Mouse (Mus musculus) left cerebral cortex, adult 9 months (tissue): ENCODE measurements around the gene Gcnt2.
A peak's percentile ranks its signal among the peaks of the same experiment; 100 is the strongest.
"Not testable (repeated sequence)": the region's sequence is repeated elsewhere in the genome, so short reads cannot be mapped to it uniquely, and the experiment has no call there.

Source experiments
- DNase-seq, 2 experiments: peaks; one replicate each; pipeline ENCODE4 v3.0.0; 2022; ENCODE audit warnings: low spot score in 2 of 2

Gcnt2 gene

DNA sequence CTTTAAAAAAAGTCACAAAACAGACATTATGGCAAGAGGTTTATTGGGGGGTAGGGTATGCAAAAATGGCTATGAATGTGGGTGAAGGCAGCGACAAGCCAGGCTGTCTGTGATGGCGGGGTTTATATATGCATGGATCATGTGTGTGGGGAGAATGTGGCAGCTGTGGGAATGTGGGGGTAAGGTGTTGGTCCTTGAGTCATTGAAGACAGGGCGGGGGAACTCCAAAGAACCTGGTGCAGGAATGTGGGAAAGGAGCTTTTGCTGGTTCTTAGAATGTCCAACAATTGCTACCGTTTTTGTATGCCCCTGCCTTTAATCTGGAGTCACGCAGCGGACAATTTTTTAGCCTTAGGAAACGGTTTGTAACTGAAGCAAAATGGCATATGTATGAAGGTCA lies 44.5 kb downstream of the Gcnt2 start:
- DNase-seq: no peak

DNA sequence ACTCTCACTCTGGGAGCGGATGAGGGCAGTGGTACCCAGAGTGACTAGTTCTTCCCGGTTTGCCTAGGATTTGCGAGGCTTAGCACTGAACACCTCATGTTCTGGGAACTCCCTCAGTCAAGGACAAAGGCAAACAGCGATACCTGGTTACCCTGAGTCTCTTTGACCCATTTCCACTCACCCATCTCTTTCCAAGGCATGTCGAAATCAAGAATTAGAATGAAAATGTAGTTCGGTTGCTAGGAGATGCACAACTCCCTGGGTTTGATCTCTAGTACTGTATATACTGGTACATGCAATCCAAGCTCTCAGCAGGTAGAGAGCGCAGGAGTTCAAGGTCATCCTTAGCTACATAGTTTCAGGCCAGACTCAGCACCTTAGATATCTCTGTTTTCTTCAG lies 47.0 kb downstream of the Gcnt2 start:
- DNase-seq: no peak

DNA sequence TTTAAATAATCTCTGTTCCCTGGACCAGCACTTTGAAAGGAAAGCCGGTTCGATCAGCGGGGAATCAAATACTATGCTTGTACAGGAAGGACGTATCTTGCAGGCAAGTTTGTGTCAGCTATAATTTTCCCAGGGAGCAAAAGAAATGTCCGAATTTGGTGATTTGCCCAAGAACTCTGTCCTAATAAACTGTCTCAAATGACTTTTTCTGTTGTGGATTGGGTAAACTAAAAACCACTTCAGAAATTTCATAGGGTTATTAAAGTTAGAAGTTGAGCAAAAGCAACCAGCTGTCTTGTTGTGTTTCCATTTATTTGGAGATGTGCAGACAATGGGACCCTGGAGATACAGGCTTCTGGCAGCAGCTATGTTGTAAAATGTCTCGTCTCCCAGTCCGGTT lies 47.7 kb downstream of the Gcnt2 start:
- no peak for DNase-seq

DNA sequence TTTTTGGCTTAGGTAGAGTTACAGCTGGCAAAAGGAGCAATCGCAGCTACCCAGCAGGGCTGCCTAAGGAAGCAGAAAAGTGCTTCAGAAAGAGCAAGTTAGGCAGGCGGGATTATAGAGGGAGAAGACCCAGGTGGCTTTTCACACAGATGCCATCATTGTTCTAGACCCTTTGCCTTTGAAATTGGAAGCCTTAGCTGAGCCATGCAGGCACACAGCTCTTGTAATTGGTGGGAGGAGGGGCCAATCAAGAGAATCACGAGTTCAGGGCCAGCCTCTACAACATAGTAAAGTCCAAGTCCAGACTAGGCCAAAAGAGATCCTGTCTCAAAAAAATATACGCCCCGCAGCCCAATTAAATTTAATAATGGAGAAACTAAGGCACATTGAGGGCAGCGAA lies 48.5 kb downstream of the Gcnt2 start:
- DNase-seq: no peak

DNA sequence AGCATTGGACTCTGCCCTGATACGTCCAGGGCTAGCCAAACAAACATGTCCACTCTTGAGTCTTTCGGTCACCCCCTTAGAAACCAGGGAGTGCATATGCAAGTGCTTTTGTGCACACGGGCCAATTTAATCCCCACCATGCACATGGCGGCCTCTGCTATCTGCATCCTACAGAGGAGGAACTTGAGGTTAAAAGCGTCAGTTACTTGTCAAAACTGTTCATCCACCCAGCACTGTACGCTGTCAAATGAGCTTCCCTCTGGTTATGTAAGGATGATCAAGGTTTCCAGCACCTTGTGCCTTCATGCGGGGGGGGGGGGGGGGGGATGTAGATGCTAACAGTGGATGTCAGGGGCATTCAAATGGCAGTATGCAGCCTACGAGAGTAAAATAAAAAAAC lies 49.5 kb downstream of the Gcnt2 start:
- DNase-seq: no peak

DNA sequence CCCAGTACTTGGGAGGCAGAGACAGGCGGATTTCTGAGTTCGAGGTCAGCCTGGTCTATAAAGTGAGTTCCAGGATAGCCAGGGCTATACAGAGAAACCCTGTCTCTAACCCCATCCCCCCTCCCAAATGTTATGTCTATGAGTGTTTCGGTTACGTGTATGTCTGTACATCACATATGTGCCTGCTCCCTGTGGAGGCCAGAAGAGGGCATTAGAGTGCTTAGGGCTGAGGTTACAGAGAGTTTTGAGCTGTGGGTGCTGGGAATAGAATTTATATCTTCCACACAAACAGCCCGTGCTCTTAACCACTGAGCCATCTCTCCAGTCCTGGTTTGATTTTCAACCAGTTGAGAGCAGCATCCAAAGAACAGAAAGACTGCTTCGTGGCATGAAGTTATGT lies 50.5 kb downstream of the Gcnt2 start:
- DNase-seq: no peak

DNA sequence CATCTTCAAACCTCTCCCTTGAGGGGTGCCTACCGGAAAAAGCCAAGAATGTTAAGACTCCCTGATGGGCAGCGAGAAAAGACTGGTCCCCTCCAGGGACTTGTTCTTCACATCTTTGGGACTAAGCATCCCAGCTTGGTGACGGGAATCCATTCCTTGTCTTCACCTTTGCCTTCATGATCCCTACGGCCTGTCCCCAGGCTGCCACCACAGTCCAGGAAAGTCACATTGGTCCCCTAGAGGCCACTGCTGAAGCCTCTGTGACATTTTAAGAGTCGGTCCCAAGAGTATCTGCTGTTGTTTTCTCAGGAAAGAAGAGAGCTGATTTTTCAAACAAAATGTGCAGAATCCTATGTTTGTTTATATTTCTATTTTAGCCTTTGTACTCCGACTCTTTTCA lies 52.4 kb downstream of the Gcnt2 start:
- no peak for DNase-seq

DNA sequence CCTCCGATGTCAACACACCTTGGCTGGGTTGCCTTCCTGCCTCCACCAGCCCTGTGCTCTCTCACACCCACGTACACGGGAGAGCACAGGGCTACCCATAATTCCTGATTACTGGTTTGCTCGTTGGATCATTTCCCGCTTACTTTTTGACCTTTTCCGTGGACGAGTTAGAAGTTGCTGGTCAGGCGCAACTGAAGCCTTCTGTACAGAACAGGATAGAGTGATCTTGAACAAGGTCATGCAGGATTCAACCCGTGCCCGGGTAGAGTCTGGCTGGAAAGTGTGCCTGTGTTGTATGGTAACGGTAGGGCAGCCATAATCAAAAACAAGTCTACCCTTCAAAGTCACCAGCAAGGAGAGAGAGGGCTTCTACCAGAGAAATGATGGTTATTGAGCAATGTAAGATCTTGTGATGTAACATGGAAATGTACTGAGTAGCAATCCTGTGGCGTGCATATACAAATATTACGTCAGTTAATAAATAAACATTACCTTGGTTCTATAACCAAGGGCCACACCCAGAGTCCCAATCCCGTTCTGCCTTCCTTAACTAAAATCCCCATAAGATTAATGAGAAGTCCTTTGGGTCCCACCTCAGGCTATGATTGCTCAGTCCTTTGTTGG lies 54.0 kb downstream of the Gcnt2 start:
- DNase-seq: no peak

DNA sequence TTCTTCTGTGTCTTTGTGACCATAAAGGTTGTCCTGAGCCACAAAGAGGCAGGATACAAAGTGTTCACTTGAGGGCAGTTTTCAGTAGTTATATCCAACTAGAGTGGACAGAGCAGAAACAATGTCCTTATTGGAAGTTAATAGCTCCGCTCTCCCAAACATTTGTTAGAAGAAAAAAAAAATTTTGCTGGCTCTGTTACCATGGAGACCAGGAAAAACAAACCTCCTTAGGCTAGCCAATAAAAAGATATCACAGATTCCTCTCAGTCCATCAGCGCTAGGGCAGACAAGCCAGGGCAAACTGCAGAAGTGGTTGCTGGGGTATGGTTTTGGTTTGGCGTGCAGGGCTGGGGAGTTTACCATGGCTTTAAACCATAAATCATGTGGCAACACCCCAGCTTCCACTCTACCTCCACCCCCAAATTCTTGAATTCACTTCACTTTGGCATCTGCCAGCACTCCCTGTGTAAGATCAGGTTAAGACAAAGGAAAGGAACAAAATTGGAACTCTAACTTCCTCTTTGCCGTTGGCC lies 54.6 kb downstream of the Gcnt2 start:
- no peak for DNase-seq

DNA sequence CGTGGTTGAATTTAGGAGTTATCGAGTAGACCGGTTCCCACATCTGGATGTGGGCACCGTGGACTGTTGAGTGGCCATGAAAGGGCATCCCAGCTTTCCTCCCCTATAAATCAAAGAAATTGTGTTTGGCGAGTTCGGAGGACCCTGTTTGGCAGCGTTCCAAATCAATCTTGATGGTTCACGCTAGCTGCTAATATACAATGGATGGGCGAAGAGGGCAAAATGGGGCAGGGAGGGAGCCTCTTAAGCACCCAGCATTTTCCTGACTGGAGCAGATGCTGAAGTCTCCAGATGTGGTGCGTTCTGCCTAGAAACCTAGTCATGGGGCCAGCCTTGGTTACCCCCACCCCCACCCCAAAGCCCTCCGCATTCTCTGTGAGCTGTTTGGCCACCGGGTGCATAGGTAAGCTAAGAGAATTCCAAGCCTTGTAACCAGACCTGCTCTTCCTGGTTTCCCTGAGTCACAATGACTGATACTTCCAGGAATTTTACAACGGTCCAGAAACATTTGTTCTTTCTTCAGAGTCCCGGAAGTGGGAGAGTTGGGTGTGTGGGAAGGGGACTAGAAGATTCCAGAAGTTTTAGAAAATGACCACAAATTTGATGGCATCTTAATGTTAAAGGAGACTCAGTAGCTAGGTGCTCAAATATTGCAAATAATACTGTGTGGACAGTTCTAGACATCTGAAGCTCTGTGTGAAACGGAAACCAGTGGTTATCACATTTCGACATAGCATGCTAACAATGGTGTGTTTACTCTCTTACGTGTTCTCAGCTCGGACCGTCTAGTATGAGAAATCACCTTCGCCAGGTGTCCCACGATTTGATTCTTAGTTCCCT lies 57.0 kb downstream of the Gcnt2 start:
- DNase-seq: no peak

DNA sequence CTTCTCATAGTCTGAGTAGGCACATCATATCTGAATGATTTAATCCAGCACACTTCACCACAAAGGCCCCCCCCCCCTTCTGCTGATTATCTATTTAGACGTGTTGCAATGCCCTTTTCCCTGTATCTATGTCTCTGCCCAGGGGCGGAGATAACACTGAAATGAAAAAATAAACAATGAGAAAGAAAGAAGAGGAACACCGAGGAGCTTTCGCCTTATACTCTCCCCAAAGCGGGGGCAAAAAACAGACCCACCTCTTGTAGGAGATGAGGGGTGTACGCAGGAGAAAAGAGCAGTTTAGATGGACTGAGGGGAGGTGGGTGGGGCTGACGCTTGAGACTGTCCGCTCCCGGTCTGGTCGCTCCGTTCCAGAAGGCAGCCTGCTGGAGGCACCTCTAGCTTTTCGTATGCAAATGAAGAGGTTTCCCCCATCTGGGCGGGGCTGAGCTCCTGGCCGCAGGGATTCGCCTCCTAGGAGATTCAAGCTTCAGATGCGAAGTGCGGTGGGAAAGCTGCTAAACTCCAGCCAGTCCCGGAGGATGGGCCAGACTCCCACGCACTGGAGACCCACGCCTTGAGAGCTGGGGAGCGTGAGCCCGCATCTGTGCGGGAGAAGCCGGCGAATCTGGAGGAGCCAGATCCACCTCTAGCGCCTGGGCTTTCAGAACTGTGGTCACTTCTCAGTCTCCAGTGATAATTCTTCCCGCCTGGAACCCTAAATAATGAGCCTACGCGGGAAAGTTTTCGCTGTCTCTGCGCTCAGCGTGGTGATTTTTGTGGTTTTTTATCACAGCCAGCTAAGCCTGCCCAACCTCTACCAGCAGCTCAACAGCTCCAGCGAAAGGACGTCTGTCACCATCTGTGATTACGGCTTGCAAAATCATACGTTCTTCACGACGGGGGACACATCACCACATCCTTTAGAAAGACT lies 57.9 kb downstream of the Gcnt2 start:
- DNase-seq: peak in 1 of 2 experiments; percentile 49

DNA sequence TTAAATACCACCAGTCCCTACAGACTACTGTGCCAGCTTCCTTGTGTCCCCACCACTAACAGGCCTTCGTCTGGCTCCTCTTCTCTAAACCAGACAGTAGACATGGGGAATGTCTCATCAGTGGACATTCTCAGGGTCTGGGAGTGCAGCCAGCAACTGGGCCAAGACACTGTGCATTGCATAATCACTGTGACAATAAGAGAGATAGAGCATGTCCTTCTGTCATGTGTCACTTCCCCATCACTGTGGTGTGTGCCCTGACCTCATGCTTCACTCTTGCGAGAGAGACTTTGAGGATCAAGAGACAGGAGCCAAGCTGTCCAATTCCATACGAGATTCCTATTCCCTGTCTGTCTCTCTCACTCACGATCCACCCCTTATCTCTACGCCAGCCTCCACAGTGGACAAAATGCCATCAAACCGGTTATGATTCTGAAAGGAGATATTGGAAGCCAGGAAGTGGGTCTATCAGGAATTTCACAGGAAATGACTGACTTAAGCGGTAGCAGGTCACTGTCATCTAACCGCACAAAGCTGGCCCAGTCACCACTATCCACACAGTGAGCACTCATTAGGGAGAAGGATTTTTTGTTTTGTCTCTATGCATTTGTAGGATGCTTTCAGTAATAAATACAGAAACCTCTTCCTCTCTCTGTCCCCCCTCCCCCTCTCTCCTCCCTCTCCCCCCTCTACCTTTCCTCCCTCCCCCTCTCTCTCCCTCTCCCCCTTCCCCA lies 61.9 kb downstream of the Gcnt2 start:
- no peak for DNase-seq

DNA sequence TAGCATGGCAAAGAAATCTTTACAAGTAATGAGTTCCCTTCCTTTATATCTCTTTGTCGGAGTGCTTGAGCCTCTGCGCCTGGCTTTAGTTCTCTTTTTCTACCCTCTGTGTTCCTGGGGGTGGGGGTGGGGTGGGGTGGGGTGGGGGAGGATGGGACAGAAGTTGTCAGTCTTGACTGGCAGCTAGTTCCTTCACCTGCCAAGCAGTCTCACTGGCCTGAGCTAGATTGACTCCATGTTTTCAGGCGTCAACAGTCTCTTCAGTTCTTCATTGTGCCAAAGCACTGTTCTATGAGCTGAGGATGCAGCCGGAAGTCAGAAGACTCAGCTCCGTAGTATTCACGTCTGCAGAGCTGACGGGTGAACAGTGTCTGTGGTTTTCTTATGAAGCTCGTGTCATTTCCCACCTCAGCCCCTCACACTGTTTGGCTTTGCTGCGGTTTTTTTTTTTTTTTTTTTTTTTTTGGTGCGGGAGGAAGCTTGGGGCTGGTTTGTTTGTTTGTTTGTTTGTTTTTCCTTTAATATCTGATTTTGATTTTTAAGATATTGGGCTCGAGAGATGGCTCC lies 62.8 kb downstream of the Gcnt2 start:
- no peak for DNase-seq

DNA sequence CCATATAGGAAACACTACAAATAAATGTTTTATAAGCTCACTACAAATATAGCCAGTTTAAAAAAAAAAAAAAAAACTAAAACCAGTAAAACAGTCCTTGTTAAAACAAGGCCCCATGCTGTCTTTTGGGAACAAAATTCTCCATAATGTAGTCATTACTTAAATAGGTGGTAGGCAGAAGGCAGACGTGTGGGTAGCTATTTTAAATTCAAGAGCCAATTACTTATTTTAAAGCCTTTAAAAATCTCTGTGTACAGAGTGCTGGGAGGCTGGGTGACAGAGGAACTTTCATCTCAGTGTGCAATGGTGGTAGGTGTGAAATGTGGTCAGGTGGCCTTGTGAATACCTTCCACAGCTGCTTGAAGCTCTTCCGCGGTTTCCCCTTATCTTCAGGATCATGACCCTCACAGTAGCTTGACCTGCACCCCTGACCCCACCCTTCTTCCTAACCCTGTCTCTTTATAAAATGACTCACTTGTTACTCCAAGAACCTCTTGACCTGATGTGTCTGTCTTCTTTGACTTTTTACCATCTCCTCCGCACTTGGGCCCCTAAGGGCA lies 64.3 kb downstream of the Gcnt2 start:
- no peak for DNase-seq

DNA sequence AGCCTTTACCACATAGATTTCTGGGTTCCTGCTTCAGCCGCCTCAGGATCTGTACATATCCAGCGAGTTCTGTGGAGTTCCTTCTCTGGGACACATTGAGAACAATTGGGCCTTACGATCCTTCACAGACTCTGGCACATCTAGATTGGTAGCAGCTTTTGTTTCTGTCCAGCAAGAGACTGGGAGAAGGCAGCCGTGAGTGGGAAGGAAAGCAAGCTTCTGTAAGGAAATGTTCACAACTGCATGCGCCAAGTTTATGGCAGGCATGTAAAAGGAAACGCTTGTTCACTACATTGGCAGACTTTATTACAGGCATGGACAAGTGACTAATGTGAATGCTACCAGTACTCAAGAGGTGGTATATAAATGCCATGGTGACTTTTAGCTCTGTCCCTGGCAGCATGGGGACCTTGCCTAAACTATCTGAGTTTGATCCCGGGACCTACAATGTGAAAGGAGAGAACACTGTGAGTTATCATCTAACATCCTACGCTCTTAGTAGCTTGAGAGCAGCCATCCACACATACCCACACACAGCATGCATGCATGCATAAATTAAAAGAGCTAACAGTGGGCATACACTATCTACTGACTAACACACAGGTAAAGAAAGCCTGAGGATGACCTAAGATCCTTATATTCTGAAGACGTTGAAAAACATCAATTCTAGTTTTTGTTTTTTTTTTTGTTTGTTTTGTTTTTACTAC lies 68.8 kb downstream of the Gcnt2 start:
- DNase-seq: no peak

DNA sequence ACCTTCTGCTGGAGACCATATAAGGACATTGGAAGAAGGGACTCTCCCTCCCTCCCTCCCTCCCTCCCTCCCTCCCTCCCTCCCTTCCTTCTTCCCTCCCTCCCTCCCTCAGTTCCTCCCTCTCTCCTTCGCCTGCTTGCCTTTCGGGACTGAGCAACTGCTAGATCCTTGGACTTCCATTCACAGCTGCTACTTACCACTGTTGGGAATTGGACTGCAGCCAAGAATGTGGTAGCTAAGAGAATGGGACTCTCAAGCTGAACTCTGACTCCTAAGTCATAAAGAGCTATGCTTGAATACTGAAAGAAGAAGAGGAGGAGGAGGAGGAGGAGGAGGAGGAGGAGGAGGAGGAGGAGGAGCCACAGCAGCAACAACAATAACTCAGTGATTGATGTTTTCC lies 72.3 kb downstream of the Gcnt2 start:
- DNase-seq: not testable (repeated sequence)

DNA sequence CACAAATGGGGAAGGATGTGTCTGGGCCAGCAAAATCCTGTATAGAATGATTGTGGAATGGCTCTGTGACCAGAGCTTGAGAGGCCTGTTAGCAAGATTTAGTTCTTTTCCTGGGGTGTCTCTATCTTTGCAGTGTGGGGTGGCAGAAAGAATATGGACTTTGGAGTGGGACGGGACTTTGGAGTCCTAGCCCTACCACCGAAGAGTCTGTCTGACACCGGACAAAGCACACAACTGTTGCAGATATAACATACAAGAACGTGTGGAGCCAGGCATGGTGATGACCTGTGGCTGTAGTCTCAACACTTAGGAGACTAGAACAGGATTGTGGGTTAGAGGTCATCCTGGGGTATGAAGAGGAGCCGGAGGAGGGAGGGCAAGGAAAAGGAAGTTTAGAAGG lies 73.0 kb downstream of the Gcnt2 start:
- DNase-seq: no peak

DNA sequence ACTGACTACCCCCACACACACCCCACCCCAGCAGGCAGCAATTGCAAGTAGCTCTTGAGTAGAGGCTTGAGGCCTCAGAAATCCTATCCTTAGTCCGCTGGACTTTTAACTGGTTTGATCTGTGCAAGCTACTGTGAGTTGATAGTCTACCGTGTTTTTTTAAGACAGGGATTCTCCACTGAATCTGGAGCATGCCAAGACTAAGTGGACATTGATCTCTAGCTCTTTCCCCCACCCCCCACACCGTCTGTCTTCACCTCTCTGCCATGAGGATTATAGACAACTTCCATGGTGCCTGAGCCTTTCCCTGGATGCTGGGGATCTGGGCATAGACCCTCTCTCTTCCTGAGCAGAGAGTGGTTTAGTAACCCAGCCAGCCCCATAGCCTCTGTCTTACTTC lies 74.8 kb downstream of the Gcnt2 start:
- no peak for DNase-seq

DNA sequence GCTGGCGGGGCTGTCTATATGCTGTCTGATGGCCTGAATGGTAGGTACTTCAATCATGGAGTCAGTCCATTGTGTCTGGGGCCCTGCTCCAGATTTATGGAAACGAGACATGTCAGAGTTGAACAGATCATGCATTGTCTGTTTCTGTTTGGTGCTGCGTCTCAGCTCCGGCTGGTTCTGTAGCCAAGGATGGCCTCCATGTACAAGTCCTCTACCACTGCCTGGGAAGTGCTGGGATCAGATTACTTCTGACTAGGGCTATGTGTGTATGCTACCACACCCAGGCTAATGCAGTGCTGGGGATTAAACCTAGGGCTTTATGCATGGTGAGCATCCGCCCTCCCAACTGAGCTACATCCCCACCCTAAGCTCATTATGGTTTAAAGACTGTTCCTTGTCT lies 78.0 kb downstream of the Gcnt2 start:
- no peak for DNase-seq
